Mouse (Mus musculus) intestine, embryonic 14.5 days (tissue): ENCODE measurements around the gene Ldlrad3. TPM values are rescaled to one million over a fixed set of nuclear protein-coding genes. Genes with fewer than 3 reads are reported as not detected.

Source experiments
- ATAC-seq: fragments of 200-750 bp; cut with Nextera tagmentation; replicated peaks from 2 replicates; pipeline ENCODE4 v1.8.0; 2017; ENCODE audit warnings: low read depth, moderate number of reproducible peaks, moderate TSS enrichment, moderate library complexity; ENCODE audit not compliant: low FRiP score, low TSS enrichment
- DNase-seq: peaks from one replicate; pipeline ENCODE4 v3.0.0-alpha.2; 2018; ENCODE audit warnings: low spot score
- H3K27ac ChIP-seq: fragments of 300-500 bp; sonication (generic); 2 replicates; pipeline ENCODE4 v1.5.1; 2014; ENCODE audit warnings: low read depth, mild to moderate bottlenecking, control low read depth
- H3K27me3 ChIP-seq: fragments of 300-500 bp; sonication (generic); replicated peaks from 2 replicates; pipeline ENCODE4 v1.6.1; 2014; ENCODE audit warnings: low read length, control low read depth; ENCODE audit not compliant: control insufficient read depth, insufficient read depth
- H3K36me3 ChIP-seq: fragments of 300-500 bp; sonication (generic); 2 replicates; pipeline ENCODE4 v1.6.1; 2014; ENCODE audit warnings: low read length, control low read depth; ENCODE audit not compliant: control insufficient read depth, insufficient read depth
- H3K4me1 ChIP-seq: fragments of 300-500 bp; sonication (generic); replicated peaks from 2 replicates; pipeline ENCODE4 v1.6.1; 2014; ENCODE audit warnings: low read length, control low read depth, mixed read lengths; ENCODE audit not compliant: control insufficient read depth, insufficient read depth
- H3K4me2 ChIP-seq: fragments of 300-500 bp; sonication (generic); 2 replicates; pipeline ENCODE4 v1.6.1; 2014; ENCODE audit warnings: low read length
- H3K4me3 ChIP-seq: fragments of 300-500 bp; sonication (generic); 2 replicates; pipeline ENCODE4 v1.5.1; 2014; ENCODE audit warnings: low read depth, low read length, control low read depth, mixed read lengths
- H3K9ac ChIP-seq: fragments of 300-500 bp; sonication (generic); 2 replicates; pipeline ENCODE4 v1.6.1; 2014; ENCODE audit warnings: mild to moderate bottlenecking, low read length
- H3K9me3 ChIP-seq: fragments of 300-500 bp; sonication (generic); 2 replicates; pipeline ENCODE4 v1.6.1; 2016; ENCODE audit warnings: low read length, control low read depth; ENCODE audit not compliant: control insufficient read depth
- WGBS: fragments of 180-500 bp; shearing (Covaris S2); extraction: QIAGEN DNeasy Blood & Tissue Kit; methylation state at CpG from one replicate; pipeline ENCODE4 v1.1.7; 2014; 5-methylcytosine and 5-hydroxymethylcytosine counted together
- polyA plus RNA-seq: library from polyadenylated mRNA; unstranded; fragments of >200 nt; fragmentation: Nextera tagmentation; extraction: Ambion mirVana; gene quantifications from 2 replicates; pipeline ENCODE4 v1.2.1, GENCODE M21; 2014

Gene Ldlrad3
- polyA plus RNA-seq, 1 experiment from 2014 or later: 31.0 TPM

GRCm38 (mm10) chr2:102132945-102133558, 53.1 kb downstream of the Ldlrad3 start:
- WGBS: 34% methylated on average over 10 of the region's 10 CpGs
- Histone ChIP-seq H3K9me3 (no peaks in the 10 kb centered on the region), H3K4me1 (peaks cover 58% of the 10 kb centered on the region), H3K27me3 (no peaks in the 10 kb centered on the region), H3K4me3 (no peak overlapping the region), H3K4me2 (0 out of 2 replicates have a peak overlapping the region, but pooled peaks have one; percentile 0), H3K27ac (peak overlapping the region; percentile 24; the same call in 1 of the 2 replicates), H3K36me3 (no peaks in the 10 kb centered on the region), H3K9ac (no peak overlapping the region)
- no peak for DNase-seq
- ATAC-seq: peak; percentile 53

- 79% methylated on average over 8 of the region's 8 CpGs for WGBS
- H3K4me2 ChIP-seq: no peak overlapping the region
These were observed 55.9 kb downstream of the Ldlrad3 start for GRCm38 (mm10) chr2:102130198-102130845.

GRCm38 (mm10) chr2:102129235-102129634, 57.0 kb downstream of the Ldlrad3 start:
- Histone ChIP-seq H3K9ac (no peak overlapping the region), H3K27ac (no peak overlapping the region), H3K9me3 (no peaks in the 10 kb centered on the region), H3K4me1 (peaks cover 26% of the 10 kb centered on the region), H3K36me3 (no peaks in the 10 kb centered on the region), H3K4me2 (no peak overlapping the region), H3K4me3 (no peak overlapping the region), H3K27me3 (no peaks in the 10 kb centered on the region)
- DNase-seq (no peak), ATAC-seq (peak; percentile 56; the same call in 1 of the 2 replicates)
- WGBS: 75% methylated on average over 4 of the region's 4 CpGs

More at GRCm38 (mm10) chr2:102130198-102130845, 55.9 kb downstream of the Ldlrad3 start:
- Histone ChIP-seq H3K36me3 (no peaks in the 10 kb centered on the region), H3K4me1 (peaks cover 34% of the 10 kb centered on the region), H3K27me3 (no peaks in the 10 kb centered on the region), H3K27ac (no peak overlapping the region), H3K4me3 (no peak overlapping the region), H3K9ac (no peak overlapping the region), H3K9me3 (no peaks in the 10 kb centered on the region)
- DNase-seq (no peak), ATAC-seq (0 out of 2 replicates have a peak, but pooled peaks have one; percentile 44)

- no peak overlapping the region for H3K4me2 ChIP-seq
- no peaks in the 10 kb centered on the region for H3K27me3 ChIP-seq
- H3K9me3 ChIP-seq: no peaks in the 10 kb centered on the region
- H3K4me1 ChIP-seq: peaks cover 21% of the 10 kb centered on the region
- DNase-seq (no peak), ATAC-seq (no peak)
- H3K9ac ChIP-seq: no peak overlapping the region
- H3K4me3 ChIP-seq: no peak overlapping the region
- 73% methylated on average over 14 of the region's 14 CpGs for WGBS
- H3K27ac ChIP-seq: no peak overlapping the region
- no peaks in the 10 kb centered on the region for H3K36me3 ChIP-seq
These were observed 57.6 kb downstream of the Ldlrad3 start for GRCm38 (mm10) chr2:102128500-102129030.

- no peak overlapping the region for H3K27ac ChIP-seq
- 78% methylated on average over 8 of the region's 8 CpGs for WGBS
- DNase-seq (no peak), ATAC-seq (no peak)
- H3K27me3 ChIP-seq: no peaks in the 10 kb centered on the region
- H3K9me3 ChIP-seq: no peaks in the 10 kb centered on the region
- H3K36me3 ChIP-seq: no peaks in the 10 kb centered on the region
- H3K4me3 ChIP-seq: no peak overlapping the region
- no peak overlapping the region for H3K9ac ChIP-seq
- no peak overlapping the region for H3K4me2 ChIP-seq
- H3K4me1 ChIP-seq: peaks cover 15% of the 10 kb centered on the region
These were observed 58.3 kb downstream of the Ldlrad3 start for GRCm38 (mm10) chr2:102127791-102128387.

- Histone ChIP-seq H3K4me3 (no peak overlapping the region), H3K9me3 (no peaks in the 10 kb centered on the region), H3K4me2 (no peak overlapping the region), H3K4me1 (peaks cover 15% of the 10 kb centered on the region), H3K27ac (no peak overlapping the region), H3K27me3 (no peaks in the 10 kb centered on the region), H3K36me3 (no peaks in the 10 kb centered on the region), H3K9ac (no peak overlapping the region)
- ATAC-seq (no peak), DNase-seq (no peak)
- whole genome bisulfite sequencing: 73% methylated on average over 9 of the region's 9 CpGs
These were observed 59.0 kb downstream of the Ldlrad3 start for GRCm38 (mm10) chr2:102127221-102127620.

- Histone ChIP-seq H3K9me3 (no peaks in the 10 kb centered on the region), H3K4me3 (no peak overlapping the region), H3K9ac (no peak overlapping the region), H3K4me2 (no peak overlapping the region), H3K27me3 (no peaks in the 10 kb centered on the region), H3K36me3 (no peaks in the 10 kb centered on the region), H3K27ac (no peak overlapping the region), H3K4me1 (peaks cover 23% of the 10 kb centered on the region)
- ATAC-seq (no peak), DNase-seq (no peak)
- 93% methylated on average over 7 of the region's 7 CpGs for WGBS
These were observed 60.1 kb downstream of the Ldlrad3 start for GRCm38 (mm10) chr2:102126076-102126475.

GRCm38 (mm10) chr2:102125042-102125441, 61.1 kb downstream of the Ldlrad3 start:
- no peak overlapping the region for H3K27ac ChIP-seq

More at GRCm38 (mm10) chr2:102125042-102125441, 61.1 kb downstream of the Ldlrad3 start:
- Histone ChIP-seq H3K9ac (no peak overlapping the region), H3K4me1 (peaks cover 20% of the 10 kb centered on the region), H3K27me3 (no peaks in the 10 kb centered on the region), H3K4me3 (no peak overlapping the region), H3K4me2 (no peak overlapping the region), H3K36me3 (no peaks in the 10 kb centered on the region), H3K9me3 (no peaks in the 10 kb centered on the region)
- ATAC-seq (no peak), DNase-seq (no peak)
- WGBS: 58% methylated on average over 4 of the region's 4 CpGs
